Mouse (Mus musculus) liver, embryonic 12.5 days (tissue): Measurements from ENCODE around the gene Polr3f. TPM values are rescaled to one million over a fixed set of nuclear protein-coding genes. Genes with fewer than 3 reads are reported as not detected.

Source experiments
- ATAC-seq: fragments of 200-750 bp; cut with Nextera tagmentation; 2 replicates; pipeline ENCODE4 v1.8.0; 2017; ENCODE audit warnings: moderate number of reproducible peaks, mild to moderate bottlenecking, moderate library complexity
- H3K27ac ChIP-seq: fragments of 300-500 bp; sonication (generic); 2 replicates; pipeline ENCODE4 v1.5.1; 2016; ENCODE audit warnings: mild to moderate bottlenecking
- H3K27me3 ChIP-seq: fragments of 300-500 bp; sonication (generic); replicated peaks from 2 replicates; pipeline ENCODE4 v1.6.1; 2016; ENCODE audit warnings: mild to moderate bottlenecking, moderate library complexity
- H3K36me3 ChIP-seq: fragments of 300-500 bp; sonication (generic); 2 replicates; pipeline ENCODE4 v1.6.1; 2016; ENCODE audit warnings: mild to moderate bottlenecking, moderate library complexity
- H3K4me1 ChIP-seq: fragments of 300-500 bp; sonication (generic); 2 replicates; pipeline ENCODE4 v1.6.1; 2016
- H3K4me2 ChIP-seq: fragments of 300-500 bp; sonication (generic); 2 replicates; pipeline ENCODE4 v1.6.1; 2016; ENCODE audit warnings: mild to moderate bottlenecking, moderate library complexity
- H3K4me3 ChIP-seq: fragments of 300-500 bp; sonication (generic); 2 replicates; pipeline ENCODE4 v1.5.1; 2016; ENCODE audit warnings: mild to moderate bottlenecking, moderate library complexity
- H3K9ac ChIP-seq: fragments of 300-500 bp; sonication (generic); 2 replicates; pipeline ENCODE4 v1.6.1; 2016; ENCODE audit warnings: mild to moderate bottlenecking, moderate library complexity
- H3K9me3 ChIP-seq: fragments of 300-500 bp; sonication (generic); replicated peaks from 2 replicates; pipeline ENCODE4 v1.6.1; 2016; ENCODE audit warnings: mild to moderate bottlenecking, moderate library complexity
- WGBS: fragments of 180-500 bp; shearing (Covaris S2); methylation state at CpG from one replicate; pipeline ENCODE4 v1.1.7; 2016; ENCODE audit not compliant: insufficient replicate concordance; 5-methylcytosine and 5-hydroxymethylcytosine counted together
- polyA plus RNA-seq: library from polyadenylated mRNA; unstranded; fragments of >200 nt; fragmentation: Nextera tagmentation; extraction: Ambion mirVana; gene quantifications from 2 replicates; pipeline ENCODE4 v1.2.1, GENCODE M21; 2016

The Polr3f gene
- polyA plus RNA-seq: 15.0 and 15.3 TPM in 2 replicates

DNA sequence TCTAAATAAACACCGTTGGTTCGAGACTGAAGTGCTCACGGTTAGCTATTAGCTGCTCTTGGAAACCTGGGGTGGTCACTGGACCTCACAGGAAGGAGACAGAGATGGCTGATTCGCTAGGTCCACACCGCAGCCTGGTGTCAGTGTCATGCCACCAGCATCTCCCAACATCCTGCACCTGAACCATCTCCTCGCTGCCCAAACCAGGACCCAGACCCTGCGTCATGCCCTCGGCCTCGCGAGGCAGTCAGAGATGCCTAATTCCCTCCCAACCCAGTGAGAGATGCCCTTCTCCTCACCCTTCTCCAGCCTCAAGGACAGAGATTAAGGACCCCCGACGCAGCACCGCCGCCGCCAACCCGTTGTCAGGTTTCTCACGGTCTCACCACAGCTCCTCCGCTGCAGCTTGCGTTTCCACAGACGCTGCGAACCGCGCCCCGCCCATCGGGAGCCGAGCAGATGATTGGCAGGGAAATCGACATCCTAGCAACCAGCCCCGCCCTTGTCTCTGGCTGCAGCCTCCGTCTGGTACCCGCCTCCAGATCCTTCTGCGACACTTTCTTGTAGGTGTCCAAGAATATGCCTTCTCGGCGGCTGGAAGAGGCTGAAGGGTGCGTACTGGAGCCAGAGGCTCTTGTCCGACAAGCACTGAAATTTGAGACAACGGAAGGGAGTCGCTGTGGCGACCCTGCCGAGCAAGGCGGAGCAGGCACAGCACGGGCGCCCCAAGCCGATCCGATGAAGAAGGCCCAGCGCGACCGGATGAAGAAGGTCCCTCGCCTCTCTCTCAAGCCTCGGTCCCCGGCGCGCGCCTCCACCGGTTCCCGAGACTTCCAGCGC lies at the start of gene Polr3f, which contains the start of gene Dzank1:
Gene Polr3f, plus strand, starts transcription at position 738 of the 840 bp plus-strand sequence.
Gene Dzank1, minus strand, starts transcription at position 434 of the 840 bp plus-strand sequence.
- peak; percentile 99 for ATAC-seq
- peak within 1 kb of the TSS; percentile 96 for H3K4me3 ChIP-seq
- H3K9me3 ChIP-seq: no peaks in the 10 kb centered on the region
- peak within 1 kb of the TSS; percentile 92 for H3K9ac ChIP-seq
- H3K27ac ChIP-seq: peak within 1 kb of the TSS; percentile 75
- peaks cover 17% of the 10 kb centered on the region for H3K36me3 ChIP-seq
- H3K27me3 ChIP-seq: peaks cover 23% of the 10 kb centered on the region
- H3K4me1 ChIP-seq: peaks cover 20% of the 10 kb centered on the region
- H3K4me2 ChIP-seq: peak within 1 kb of the TSS; percentile 84
- WGBS: 2% methylated on average over 56 of the region's 56 CpGs

DNA sequence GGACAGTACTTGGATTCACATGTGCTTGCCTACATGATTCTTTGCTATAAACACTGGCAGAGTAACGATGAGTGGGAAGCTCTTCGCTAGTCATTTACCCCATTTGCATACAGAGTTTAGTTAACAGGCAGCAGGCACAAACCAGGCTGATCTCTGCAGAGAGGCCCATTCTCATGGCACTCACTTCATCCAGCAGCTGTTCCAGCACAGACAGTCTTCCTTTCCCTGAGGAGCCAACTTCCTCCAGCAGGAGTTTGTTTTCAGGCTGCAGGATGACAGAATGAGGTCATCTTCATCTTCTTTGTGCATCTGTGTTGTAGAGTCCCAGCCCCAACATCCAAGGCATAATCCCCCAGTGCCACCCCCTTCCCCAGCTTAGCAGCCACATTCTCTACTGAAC lies 48.1 kb upstream of the Polr3f start:
- H3K4me3 ChIP-seq: no peak overlapping the region
- no peak overlapping the region for H3K9ac ChIP-seq
- H3K36me3 ChIP-seq: no peaks in the 10 kb centered on the region
- H3K9me3 ChIP-seq: no peaks in the 10 kb centered on the region
- no peak overlapping the region for H3K4me2 ChIP-seq
- 65% methylated on average over 2 of the region's 2 CpGs for WGBS
- H3K27me3 ChIP-seq: no peaks in the 10 kb centered on the region
- H3K27ac ChIP-seq: no peak overlapping the region
- H3K4me1 ChIP-seq: no peaks in the 10 kb centered on the region
- no peak for ATAC-seq

GRCm38 (mm10) chr2:144484084-144484483 lies 43.4 kb upstream of the Polr3f start:
- 57% methylated on average over 1 of the region's 1 CpGs for WGBS
- no peaks in the 10 kb centered on the region for H3K27me3 ChIP-seq
- H3K9me3 ChIP-seq: no peaks in the 10 kb centered on the region
- no peak overlapping the region for H3K9ac ChIP-seq
- H3K27ac ChIP-seq: no peak overlapping the region
- no peak overlapping the region for H3K4me2 ChIP-seq
- no peaks in the 10 kb centered on the region for H3K4me1 ChIP-seq
- no peak overlapping the region for H3K4me3 ChIP-seq
- no peaks in the 10 kb centered on the region for H3K36me3 ChIP-seq
- no peak for ATAC-seq

DNA sequence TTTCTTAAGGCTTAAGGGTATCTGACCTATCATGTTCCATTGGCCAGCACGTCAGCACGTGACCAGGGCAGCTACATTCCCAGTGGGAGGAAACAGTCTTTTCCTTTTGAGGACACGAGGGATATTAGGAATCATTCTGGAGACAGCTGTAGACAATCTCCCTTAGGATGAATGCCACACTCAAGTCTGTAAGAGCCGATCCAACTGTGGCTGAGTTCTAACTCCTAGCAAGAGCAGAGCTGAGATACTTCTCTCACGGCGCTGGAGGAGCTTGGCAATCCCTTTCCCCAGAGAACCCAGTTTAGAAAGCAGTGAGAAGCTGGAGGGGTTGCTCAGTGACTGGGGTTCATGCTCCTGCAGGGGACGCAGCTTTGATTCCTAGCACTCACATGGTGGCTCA lies 42.1 kb upstream of the Polr3f start:
- Histone ChIP-seq H3K9me3 (no peaks in the 10 kb centered on the region), H3K36me3 (no peaks in the 10 kb centered on the region), H3K27ac (no peak overlapping the region), H3K27me3 (no peaks in the 10 kb centered on the region), H3K4me1 (no peaks in the 10 kb centered on the region), H3K9ac (no peak overlapping the region), H3K4me3 (no peak overlapping the region), H3K4me2 (no peak overlapping the region)
- WGBS: 61% methylated on average over 7 of the region's 7 CpGs
- no peak for ATAC-seq

GRCm38 (mm10) chr2:144487476-144487875 lies 40.0 kb upstream of the Polr3f start:
- Histone ChIP-seq H3K36me3 (no peaks in the 10 kb centered on the region), H3K27ac (no peak overlapping the region), H3K4me3 (no peak overlapping the region), H3K27me3 (no peaks in the 10 kb centered on the region), H3K4me2 (no peak overlapping the region), H3K9ac (no peak overlapping the region), H3K9me3 (peaks cover 3% of the 10 kb centered on the region; the same call in 1 of the 2 replicates), H3K4me1 (no peaks in the 10 kb centered on the region)
- WGBS: 60% methylated on average over 6 of the region's 6 CpGs
- no peak for ATAC-seq

DNA sequence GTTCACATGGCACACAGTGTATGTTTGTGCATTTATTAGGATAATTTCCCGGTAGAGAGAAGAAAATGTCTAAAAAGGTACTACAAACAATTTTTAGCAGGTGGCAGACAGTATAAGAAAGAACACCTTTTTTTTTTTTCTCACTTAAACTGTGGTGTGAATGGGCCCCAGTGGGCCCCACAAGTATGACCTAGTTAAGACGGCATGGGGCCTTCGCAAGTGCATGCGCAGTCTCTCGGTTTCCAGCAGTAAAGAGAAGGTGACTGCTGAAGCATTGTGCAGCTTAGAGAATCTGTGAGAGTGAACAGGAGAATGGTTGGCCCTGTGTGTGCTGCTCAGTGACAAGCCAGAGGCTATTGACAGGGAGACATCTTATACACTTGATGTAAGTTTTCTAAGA lies 38.2 kb upstream of the Polr3f start:
- no peak overlapping the region for H3K4me2 ChIP-seq
- no peaks in the 10 kb centered on the region for H3K4me1 ChIP-seq
- H3K9ac ChIP-seq: no peak overlapping the region
- peaks cover 3% of the 10 kb centered on the region; the same call in 1 of the 2 replicates for H3K9me3 ChIP-seq
- no peak overlapping the region for H3K27ac ChIP-seq
- H3K27me3 ChIP-seq: no peaks in the 10 kb centered on the region
- no peaks in the 10 kb centered on the region for H3K36me3 ChIP-seq
- WGBS: 80% methylated on average over 5 of the region's 5 CpGs
- ATAC-seq: no peak
- H3K4me3 ChIP-seq: no peak overlapping the region

DNA sequence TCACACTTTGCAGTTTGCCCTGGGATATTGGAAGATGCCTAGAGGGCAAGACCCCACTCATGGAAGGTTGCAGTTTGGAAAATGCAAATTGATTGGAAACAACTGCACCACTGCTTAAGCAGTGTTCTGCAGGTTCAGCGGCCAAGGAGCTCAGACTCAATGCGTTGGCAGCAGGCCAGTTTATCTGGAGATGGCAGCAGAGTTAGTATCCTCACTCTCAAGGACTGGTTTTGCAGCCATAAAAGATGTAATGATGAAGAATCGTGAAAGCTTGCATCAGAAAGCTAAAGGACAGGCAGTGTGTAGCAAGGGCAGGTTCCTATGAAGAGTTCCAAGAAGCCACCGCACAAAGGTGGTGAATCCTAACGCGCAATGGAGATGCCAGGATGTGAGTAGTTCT lies 25.4 kb upstream of the Polr3f start:
- Histone ChIP-seq H3K9ac (no peak overlapping the region), H3K4me2 (no peak overlapping the region), H3K27me3 (peaks cover 4% of the 10 kb centered on the region; the same call in 1 of the 2 replicates), H3K36me3 (no peaks in the 10 kb centered on the region), H3K27ac (no peak overlapping the region), H3K4me1 (no peaks in the 10 kb centered on the region), H3K4me3 (no peak overlapping the region), H3K9me3 (no peaks in the 10 kb centered on the region)
- 78% methylated on average over 6 of the region's 6 CpGs for WGBS
- no peak for ATAC-seq

DNA sequence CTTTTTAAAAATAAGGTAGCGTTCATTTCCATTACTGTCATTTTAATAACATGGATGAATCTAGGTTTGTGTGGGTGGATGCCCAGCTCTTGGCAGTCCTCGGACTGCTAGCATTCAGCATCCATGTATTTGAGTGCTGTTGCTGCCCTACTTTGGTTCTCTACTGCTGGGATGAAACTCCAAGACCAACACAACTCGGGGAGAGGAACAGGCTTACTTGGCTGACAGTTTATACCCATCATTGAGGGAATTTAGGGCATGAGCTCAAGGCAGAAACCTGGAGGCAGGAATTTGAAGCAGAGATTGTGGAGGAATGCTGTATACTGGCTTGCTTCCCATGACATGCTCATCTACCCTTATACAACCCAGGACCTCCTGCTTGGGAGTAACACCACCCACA lies 12.9 kb upstream of the Polr3f start:
- no peak for ATAC-seq
- Histone ChIP-seq H3K4me2 (no peak overlapping the region), H3K27me3 (0 out of 2 replicates have a peak, but pooled peaks cover 3% of the 10 kb centered on the region), H3K27ac (no peak overlapping the region), H3K9ac (no peak overlapping the region), H3K36me3 (no peaks in the 10 kb centered on the region), H3K9me3 (no peaks in the 10 kb centered on the region), H3K4me3 (no peak overlapping the region), H3K4me1 (no peaks in the 10 kb centered on the region)
- WGBS: 61% methylated on average over 3 of the region's 3 CpGs

DNA sequence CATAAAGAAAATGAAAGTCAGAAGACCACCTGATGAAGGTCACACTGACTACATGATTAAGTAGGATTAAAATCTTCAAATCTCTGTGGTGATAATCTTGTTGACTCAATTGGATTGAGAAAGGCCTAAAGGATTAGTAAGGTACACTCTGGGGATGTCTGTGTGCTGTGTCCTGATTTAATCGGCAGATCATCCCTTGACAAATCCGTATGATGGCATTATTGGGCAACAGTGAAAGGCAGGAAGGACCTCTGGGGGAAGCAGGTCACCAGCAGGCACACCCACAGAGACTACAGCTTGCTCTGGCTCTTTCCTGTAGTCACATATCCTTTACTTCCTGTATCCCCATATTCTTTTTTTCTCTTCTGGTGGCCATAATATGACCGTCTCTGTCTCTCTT lies 7.7 kb upstream of the Polr3f start:
- H3K27me3 ChIP-seq: peaks cover 8% of the 10 kb centered on the region; the same call in 1 of the 2 replicates
- no peak for ATAC-seq
- no peak overlapping the region for H3K4me2 ChIP-seq
- no peak overlapping the region for H3K4me3 ChIP-seq
- WGBS: 52% methylated on average over 3 of the region's 3 CpGs
- no peaks in the 10 kb centered on the region for H3K9me3 ChIP-seq
- no peak overlapping the region for H3K9ac ChIP-seq
- no peaks in the 10 kb centered on the region for H3K4me1 ChIP-seq
- no peak overlapping the region for H3K27ac ChIP-seq
- no peaks in the 10 kb centered on the region for H3K36me3 ChIP-seq

GRCm38 (mm10) chr2:144525856-144526255 lies 1.7 kb upstream of the Polr3f start:
- Histone ChIP-seq H3K4me2 (no peak overlapping the region), H3K27me3 (peaks cover 23% of the 10 kb centered on the region), H3K27ac (no peak overlapping the region), H3K36me3 (peaks cover 11% of the 10 kb centered on the region; the same call in 1 of the 2 replicates), H3K4me1 (peaks cover 20% of the 10 kb centered on the region), H3K4me3 (no peak overlapping the region), H3K9me3 (no peaks in the 10 kb centered on the region), H3K9ac (no peak overlapping the region)
- no peak for ATAC-seq
- 50% methylated on average over 10 of the region's 10 CpGs for WGBS

- peak overlapping the region; percentile 96 for H3K4me3 ChIP-seq
- H3K4me2 ChIP-seq: peak overlapping the region; percentile 84
- peak overlapping the region; percentile 92 for H3K9ac ChIP-seq
- WGBS: 1% methylated on average over 25 of the region's 25 CpGs
- H3K27me3 ChIP-seq: peaks cover 23% of the 10 kb centered on the region
- peaks cover 20% of the 10 kb centered on the region for H3K4me1 ChIP-seq
- H3K27ac ChIP-seq: peak overlapping the region; percentile 75
- no peaks in the 10 kb centered on the region for H3K9me3 ChIP-seq
- peak; percentile 43 for ATAC-seq
- peaks cover 22% of the 10 kb centered on the region for H3K36me3 ChIP-seq
Measured at GRCm38 (mm10) chr2:144527821-144528174, 280 bp downstream of the Polr3f start.

DNA sequence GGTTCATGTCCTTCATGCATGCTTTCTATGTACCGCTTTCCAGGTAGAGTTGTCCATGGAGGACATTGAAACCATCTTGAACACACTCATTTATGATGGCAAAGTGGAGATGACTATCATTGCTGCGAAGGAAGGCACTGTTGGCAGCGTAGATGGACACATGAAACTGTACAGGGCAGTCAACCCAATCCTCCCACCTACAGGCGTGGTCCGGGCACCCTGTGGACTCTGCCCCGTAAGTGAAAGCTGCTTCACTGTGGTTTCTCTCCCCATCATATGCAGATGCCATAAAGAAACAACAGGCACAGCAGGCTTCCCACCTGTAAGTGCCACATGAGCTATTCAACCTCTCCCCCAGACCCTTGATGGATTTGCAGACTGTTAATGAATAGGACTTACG lies 9.6 kb downstream of the Polr3f start:
- no peaks in the 10 kb centered on the region for H3K27me3 ChIP-seq
- WGBS: 88% methylated on average over 7 of the region's 7 CpGs
- ATAC-seq: no peak
- H3K9me3 ChIP-seq: no peaks in the 10 kb centered on the region
- no peak overlapping the region for H3K27ac ChIP-seq
- H3K4me1 ChIP-seq: no peaks in the 10 kb centered on the region
- no peak overlapping the region for H3K9ac ChIP-seq
- peaks cover 81% of the 10 kb centered on the region for H3K36me3 ChIP-seq
- H3K4me2 ChIP-seq: no peak overlapping the region
- no peak overlapping the region for H3K4me3 ChIP-seq
